Mouse (Mus musculus): ENCODE data around the gene Noc4l.

DNA sequence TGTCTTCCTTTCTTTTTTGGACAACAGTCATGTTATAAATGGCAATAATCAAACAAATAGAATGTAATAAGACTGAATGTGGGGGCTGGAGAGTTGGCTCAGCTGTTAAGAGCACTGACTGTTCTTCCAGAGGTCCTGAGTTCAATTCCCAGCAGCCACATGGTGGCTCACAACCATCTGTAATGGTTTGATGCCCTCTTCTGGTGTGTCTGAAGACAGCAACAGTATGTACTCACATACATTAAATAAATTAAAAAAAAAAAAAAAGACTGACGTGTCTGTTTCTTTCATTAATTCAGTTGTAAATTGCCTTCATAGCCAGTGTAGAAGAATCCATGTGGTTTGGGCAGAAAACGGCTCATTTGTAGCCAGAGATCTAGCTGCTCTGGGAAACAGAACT lies 28.9 kb downstream of the Noc4l start:
- TF ChIP-seq GATA1 (IDR thresholded peaks at IDR 0.05; ENCODE audit: borderline replicate concordance, low read length) (no peak), FLI1 (IDR thresholded peaks at IDR 0.05; ENCODE audit: low read length) (no peak)

Measured in megakaryocyte, embryonic 14.5 days (primary cell).